Mouse (Mus musculus) liver, embryonic 18 days (tissue): Measurements from ENCODE around the gene Pdrg1. TPM values are rescaled to one million over a fixed set of nuclear protein-coding genes. Genes with fewer than 3 reads are reported as not detected.

Source experiments
- polyA plus RNA-seq: library from polyadenylated mRNA; depleted of rRNA; stranded (reverse); fragments of >200 nt; gene quantifications from 2 replicates; pipeline ENCODE4 v1.2.3, GENCODE M21; 2012; rRNA removed

Pdrg1 gene
- polyA plus RNA-seq: 24.3 and 26.5 TPM in 2 replicates

DNA sequence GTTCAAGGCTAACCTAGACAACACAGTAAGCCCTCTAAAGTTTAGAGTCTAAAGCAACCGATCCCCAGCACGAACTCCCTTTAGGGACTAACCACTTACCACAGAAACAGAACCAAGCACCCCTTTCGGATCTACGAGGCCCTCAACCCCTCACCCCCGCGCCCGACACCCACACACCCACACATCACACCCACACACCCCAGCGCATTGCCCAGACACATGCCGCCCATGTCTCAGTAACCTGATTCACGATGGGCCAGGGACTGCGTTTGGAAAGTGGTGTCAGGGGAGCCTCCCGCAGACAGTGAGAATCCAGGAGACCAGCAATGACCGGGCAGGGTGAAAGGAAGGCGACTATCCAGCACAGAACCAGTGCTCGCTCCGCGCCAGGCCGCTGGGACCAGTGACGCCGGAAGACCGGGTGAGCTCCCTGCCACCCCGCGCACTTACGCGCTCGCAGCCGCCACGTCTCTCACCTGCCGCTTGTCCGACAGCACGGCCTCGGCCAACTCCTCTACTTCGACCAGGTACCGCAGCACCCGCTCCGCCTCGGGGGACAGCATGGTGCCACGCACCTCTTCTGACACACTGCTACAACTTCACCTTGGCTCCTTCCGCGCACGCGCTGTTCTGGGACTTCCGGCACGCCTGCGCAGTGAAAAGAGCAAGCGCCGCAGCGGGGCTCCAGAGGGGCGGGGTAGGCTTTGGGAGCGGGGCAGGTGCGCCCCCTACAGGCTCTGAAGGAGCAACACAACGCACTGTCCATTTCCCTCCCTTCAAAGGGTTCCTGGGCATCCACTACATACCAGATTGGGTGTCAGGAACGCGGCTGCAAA lies at the start of gene Pdrg1:
Gene Pdrg1 (minus strand): TSS at position 670 of the 836 bp plus-strand sequence.

DNA sequence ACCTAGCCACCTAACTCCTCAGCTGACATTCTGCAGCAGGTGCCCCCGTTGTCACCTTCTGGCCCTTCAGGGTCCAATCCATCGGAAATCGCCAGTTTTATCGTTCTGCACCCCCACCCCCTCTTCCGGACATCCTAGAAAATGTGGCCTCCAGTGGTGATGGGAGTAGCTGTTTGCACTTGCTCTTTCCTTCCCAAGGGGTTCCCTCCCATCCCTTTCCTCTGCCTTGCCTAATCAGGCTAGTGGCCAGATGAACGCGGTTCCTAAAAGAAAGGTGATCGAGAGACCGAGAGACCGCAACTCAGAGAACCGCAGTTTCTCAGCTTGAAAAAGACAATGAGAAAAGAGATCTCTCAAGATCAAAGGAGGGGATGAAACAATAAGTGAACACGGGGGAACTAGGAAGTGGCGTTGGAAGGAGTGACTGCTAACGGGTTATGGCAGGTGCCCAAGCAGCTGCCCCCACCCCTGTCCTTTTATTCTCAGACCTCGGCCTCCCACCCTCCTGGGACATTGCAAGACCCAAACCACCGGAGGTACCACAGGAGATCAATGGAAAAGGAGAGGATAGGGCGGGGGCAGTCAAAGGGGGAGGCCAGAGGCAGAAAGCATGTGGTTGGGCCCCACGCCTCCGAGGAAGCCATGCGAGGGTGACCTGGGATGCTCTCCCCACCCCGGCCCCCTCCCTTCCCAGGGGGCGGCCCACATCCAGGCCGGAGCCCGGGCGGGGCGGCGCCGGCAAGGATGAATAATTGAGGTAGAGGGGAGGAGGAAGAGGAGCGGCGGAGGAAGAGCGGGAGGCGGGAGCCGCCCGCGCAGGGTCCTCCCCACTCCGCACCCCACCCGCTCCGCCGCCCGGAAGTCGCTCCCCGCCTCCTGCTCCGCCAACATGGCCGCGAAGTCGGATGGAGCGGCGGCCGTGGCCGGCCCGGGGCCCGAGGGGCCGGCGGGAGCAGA lies 16.2 kb upstream of the Pdrg1 start, which contains the start of gene Xkr7:
Gene Xkr7 (plus strand): TSS at position 727 of the 957 bp plus-strand sequence.

DNA sequence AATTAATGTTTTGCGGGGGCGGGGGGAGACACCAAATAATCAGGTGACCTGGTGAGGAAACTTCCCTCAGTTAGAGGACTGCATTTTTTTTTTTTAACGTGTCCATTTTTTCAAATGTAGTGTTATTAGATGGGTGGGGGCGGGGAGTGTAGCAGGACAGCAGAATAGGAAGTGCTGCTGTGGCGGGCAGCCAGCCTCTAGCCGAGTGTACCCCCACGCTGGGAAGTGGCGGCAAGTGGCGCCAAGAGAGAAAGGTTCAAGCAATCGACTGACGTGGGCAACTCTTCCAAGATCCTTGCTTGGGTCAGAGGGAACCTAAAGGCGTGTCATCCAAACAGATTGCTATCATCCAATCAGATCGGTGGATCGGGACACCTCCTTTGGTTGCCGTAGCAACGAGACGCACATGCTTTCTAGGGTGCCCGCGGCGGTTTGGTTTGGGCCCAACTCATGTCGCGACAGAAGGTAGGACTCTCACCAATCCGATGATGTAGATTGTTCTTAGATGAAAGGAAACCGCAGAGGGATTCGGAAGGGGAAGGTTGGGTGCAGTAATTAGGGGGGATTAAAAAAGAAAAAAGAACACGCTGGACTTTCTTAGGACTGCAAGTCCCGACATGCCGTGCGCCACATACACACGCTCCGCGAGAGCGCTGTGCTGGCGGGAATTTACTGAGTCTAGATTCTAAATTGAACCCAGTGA lies 53.0 kb downstream of the Pdrg1 start, which contains the start of gene Ttll9:
Gene Ttll9 (plus strand): TSS at position 395 of the 703 bp plus-strand sequence.

Other genes with a start within 250 kb of the Pdrg1 start
- gene Bcl2l1, start 183.7 kb downstream of the Pdrg1 start, polyA plus RNA-seq: 54.2 and 57.5 TPM in 2 replicates
- gene Tpx2, start 167.5 kb downstream of the Pdrg1 start, polyA plus RNA-seq: 21.1 and 23.6 TPM in 2 replicates
- 0.01 TPM in 1 of 2 replicates, not detected in the other for gene Mylk2, start 104.1 kb downstream of the Pdrg1 start, polyA plus RNA-seq
- 0.48 and 0.83 TPM in 2 replicates for gene Foxs1, start 82.2 kb downstream of the Pdrg1 start, polyA plus RNA-seq
- not detected in 2 replicates for gene Dusp15, start 63.7 kb downstream of the Pdrg1 start, polyA plus RNA-seq
- 0.07 and 0.18 TPM in 2 replicates for gene Ttll9, start 52.9 kb downstream of the Pdrg1 start, polyA plus RNA-seq
- gene Xkr7, start 16.4 kb upstream of the Pdrg1 start, polyA plus RNA-seq: not detected in 2 replicates
- 3.6 and 4.5 TPM in 2 replicates for gene Ccm2l, start 50.5 kb upstream of the Pdrg1 start, polyA plus RNA-seq
- gene Hck, start 93.0 kb upstream of the Pdrg1 start, polyA plus RNA-seq: 17.5 and 18.7 TPM in 2 replicates
- gene Tm9sf4, start 145.9 kb upstream of the Pdrg1 start, polyA plus RNA-seq: 15.3 and 18.3 TPM in 2 replicates
- 1.5 TPM in 2 replicates for gene Tspyl3, start 210.0 kb upstream of the Pdrg1 start, polyA plus RNA-seq
- 5.5 and 5.6 TPM in 2 replicates for gene Plagl2, start 226.0 kb upstream of the Pdrg1 start, polyA plus RNA-seq
- gene Pofut1, start 226.1 kb upstream of the Pdrg1 start, polyA plus RNA-seq: 5.4 and 5.8 TPM in 2 replicates